Mouse (Mus musculus) megakaryocyte, embryonic 14.5 days (primary cell): ENCODE measurements around the gene Ppp1r12b.

Source experiments
- FLI1 ChIP-seq: IDR thresholded peaks from 2 replicates; pipeline ENCODE4 v1.6.1; 2012; ENCODE audit warnings: low read length, inconsistent platforms, mixed read lengths
- GATA1 ChIP-seq: IDR thresholded peaks from 3 replicates; pipeline ENCODE4 v1.6.1; 2012; ENCODE audit warnings: mixed read lengths, low read length, inconsistent platforms, borderline replicate concordance

DNA sequence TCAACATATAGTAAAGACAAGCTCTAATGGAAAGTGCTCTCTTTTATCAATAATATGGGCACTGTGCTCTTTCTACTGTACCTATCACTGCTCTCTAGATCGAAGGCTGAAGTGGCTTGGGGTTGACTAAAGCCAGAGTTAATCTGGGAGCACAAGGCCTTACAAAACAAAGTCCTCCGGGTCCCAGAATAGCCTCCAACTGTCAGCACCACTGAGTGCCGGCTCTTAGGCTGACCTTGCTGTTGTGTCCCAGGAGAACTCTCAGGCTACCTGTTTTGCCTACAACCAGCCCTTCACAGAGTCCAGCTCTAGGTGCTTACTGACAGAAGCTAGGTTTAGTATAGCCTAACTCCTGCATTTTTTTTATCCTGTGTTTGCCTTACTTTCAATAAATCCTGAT lies 45.7 kb downstream of the Ppp1r12b start:
- TF ChIP-seq GATA1 (no peak), FLI1 (no peak)
